Mouse (Mus musculus): ENCODE data around the gene Vil1. TPM values are rescaled to one million over a fixed set of nuclear protein-coding genes. Genes with fewer than 3 reads are reported as not detected.

The Vil1 gene
- total and polyA plus RNA-seq, 3 experiments = 0.04 TPM; not detected in 1

DNA sequence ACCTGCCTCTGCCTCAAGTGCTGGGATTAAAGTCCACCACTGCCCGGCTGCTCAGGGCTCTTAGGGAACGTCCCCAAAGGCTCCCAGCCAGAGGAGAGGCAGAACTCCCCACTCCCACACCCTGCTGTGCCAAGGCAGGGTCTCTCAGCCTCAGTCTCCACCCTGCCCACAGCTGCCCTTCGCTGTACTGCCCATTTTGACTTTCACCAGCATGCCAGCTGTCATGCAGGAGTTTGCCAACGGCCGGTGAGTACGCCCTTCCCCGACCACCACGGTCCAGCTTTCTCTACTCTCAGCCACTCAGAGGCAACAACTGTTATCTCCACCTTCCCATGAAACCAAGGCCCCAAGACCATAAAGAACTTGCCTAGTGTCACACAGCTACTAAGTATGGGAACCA, 24.7 kb upstream of the Vil1 start:
- DNase-seq (ENCODE audit: low read depth, low spot score) = no peak
- Histone ChIP-seq H3K9ac (ENCODE audit: control insufficient read depth, low read depth, low read length, poor library complexity, severe bottlenecking) (no peak overlapping the region), H3K4me1 (ENCODE audit: control insufficient read depth in 1 of 2, insufficient read depth in 2 of 2, low read length in 2 of 2) (peaks cover 0 to 19% of the 10 kb centered on the region in 2 experiments; a peak in 3 of 4 replicates), H3K4me3 (ENCODE audit: control insufficient read depth in 1 of 2, insufficient read depth in 1 of 2, low read depth in 2 of 2, low read length in 2 of 2) (no peak overlapping the region), H3K36me3 (ENCODE audit: control insufficient read depth in 1 of 2, insufficient read depth in 2 of 2, low read length in 2 of 2) (peaks cover 0 to 9% of the 10 kb centered on the region in 2 experiments; a peak in 2 of 4 replicates), H3K9me3 (replicated peaks; ENCODE audit: insufficient read depth, low read length) (no peaks in the 10 kb centered on the region), H3K27me3 (ENCODE audit: control insufficient read depth in 1 of 2, insufficient read depth in 2 of 2, low read length in 2 of 2) (no peaks in the 10 kb centered on the region), H3K27ac (ENCODE audit: control insufficient read depth, low read depth, low read length) (no peak overlapping the region), H3K79me2 (ENCODE audit: control insufficient read depth, insufficient read depth, low read length, poor library complexity) (no peaks in the 10 kb centered on the region; the same call in 1 of the 2 replicates)
- no peak for TF ChIP-seq MAX (IDR thresholded peaks at IDR 0.05; ENCODE audit: low read length)
- TF ChIP-seq POLR2AphosphoS5 (IDR thresholded peaks at IDR 0.05; ENCODE audit: borderline replicate concordance, low read depth, low read length) = no peak
- TF ChIP-seq MEF2A (IDR thresholded peaks at IDR 0.05; ENCODE audit: extremely low read depth, insufficient replicate concordance, low read depth, low read length, poor library complexity, severe bottlenecking) = no peak
- TF ChIP-seq ELF1 (IDR thresholded peaks at IDR 0.05; ENCODE audit: low read depth, low read length) = no peak
- no peak for TF ChIP-seq UBTF (IDR thresholded peaks at IDR 0.05; ENCODE audit: borderline replicate concordance, insufficient read depth, low read depth, low read length)
- no peak for TF ChIP-seq HCFC1 (IDR thresholded peaks at IDR 0.05; ENCODE audit: low read depth, low read length)
- TF ChIP-seq RCOR1 (IDR thresholded peaks at IDR 0.05; ENCODE audit: low read depth, low read length) = no peak
- no peak for TF ChIP-seq ZKSCAN1 (IDR thresholded peaks at IDR 0.05; ENCODE audit: low read depth, low read length)
- no peak for TF ChIP-seq TBP (IDR thresholded peaks at IDR 0.05; ENCODE audit: low read depth, low read length)
- no peak for TF ChIP-seq ZC3H11A (IDR thresholded peaks at IDR 0.05; ENCODE audit: low read depth, low read length)
- TF ChIP-seq ZNF384 (IDR thresholded peaks at IDR 0.05; ENCODE audit: low read depth, low read length) = no peak
- no peak for TF ChIP-seq TAL1 (IDR thresholded peaks at IDR 0.05; ENCODE audit: low read length)
- TF ChIP-seq CHD1 (IDR thresholded peaks at IDR 0.05; ENCODE audit: low read depth, low read length) = no peak

DNA sequence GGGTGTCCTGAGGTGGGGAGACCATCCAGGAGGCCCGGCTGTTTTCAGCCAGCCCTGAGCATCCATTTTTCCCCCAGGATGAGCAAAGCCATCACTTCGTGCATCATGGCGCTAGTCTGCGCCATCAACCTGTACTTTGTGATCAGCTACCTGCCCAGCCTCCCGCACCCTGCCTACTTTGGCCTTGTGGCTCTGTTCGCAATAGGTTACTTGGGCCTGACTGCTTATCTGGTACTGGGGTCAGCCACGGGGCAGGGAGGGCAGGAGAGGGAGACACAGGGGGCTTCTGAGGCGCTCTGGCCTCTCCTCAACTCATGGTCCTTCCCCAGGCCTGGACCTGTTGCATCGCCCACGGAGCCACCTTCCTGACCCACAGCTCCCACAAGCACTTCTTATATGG, 24.1 kb upstream of the Vil1 start:
- DNase-seq (ENCODE audit: low read depth, low spot score) = no peak
- Histone ChIP-seq H3K4me1 (ENCODE audit: control insufficient read depth in 1 of 2, insufficient read depth in 2 of 2, low read length in 2 of 2) (peaks cover 0 to 15% of the 10 kb centered on the region in 2 experiments; a peak in 3 of 4 replicates), H3K9ac (ENCODE audit: control insufficient read depth, low read depth, low read length, poor library complexity, severe bottlenecking) (no peak overlapping the region), H3K9me3 (replicated peaks; ENCODE audit: insufficient read depth, low read length) (no peaks in the 10 kb centered on the region), H3K27ac (ENCODE audit: control insufficient read depth, low read depth, low read length) (no peak overlapping the region), H3K79me2 (ENCODE audit: control insufficient read depth, insufficient read depth, low read length, poor library complexity) (no peaks in the 10 kb centered on the region; the same call in 1 of the 2 replicates), H3K36me3 (ENCODE audit: control insufficient read depth in 1 of 2, insufficient read depth in 2 of 2, low read length in 2 of 2) (peaks cover 0 to 10% of the 10 kb centered on the region in 2 experiments; a peak in 2 of 4 replicates), H3K27me3 (ENCODE audit: control insufficient read depth in 1 of 2, insufficient read depth in 2 of 2, low read length in 2 of 2) (no peaks in the 10 kb centered on the region), H3K4me3 (ENCODE audit: control insufficient read depth in 1 of 2, insufficient read depth in 1 of 2, low read depth in 2 of 2, low read length in 2 of 2) (no peak overlapping the region)
- TF ChIP-seq CTCF (IDR thresholded peaks at IDR 0.05 in 2 of 3, conservative IDR thresholded peaks at IDR 0.05 in 1 of 3; ENCODE audit: control insufficient read depth in 1 of 3, insufficient read depth in 1 of 3, low read depth in 2 of 3, low read length in 3 of 3, poor library complexity in 1 of 3, severe bottlenecking in 1 of 3) = no peak
- TF ChIP-seq MYB (IDR thresholded peaks at IDR 0.05; ENCODE audit: low read depth, low read length) = no peak
- no peak for TF ChIP-seq ELF1 (IDR thresholded peaks at IDR 0.05; ENCODE audit: low read depth, low read length)
- no peak for TF ChIP-seq TCF12 (IDR thresholded peaks at IDR 0.05; ENCODE audit: low read depth, low read length)
- no peak for TF ChIP-seq TBP (IDR thresholded peaks at IDR 0.05; ENCODE audit: low read depth, low read length)
- TF ChIP-seq NRF1 (IDR thresholded peaks at IDR 0.05; ENCODE audit: insufficient read depth, low read depth, low read length, poor library complexity, severe bottlenecking) = no peak
- no peak for TF ChIP-seq RAD21 (IDR thresholded peaks at IDR 0.05; ENCODE audit: low read depth, low read length)
- no peak for TF ChIP-seq SIN3A (IDR thresholded peaks at IDR 0.05; ENCODE audit: low read length)
- no peak for TF ChIP-seq E2F4 (IDR thresholded peaks at IDR 0.05; ENCODE audit: borderline replicate concordance, low read depth, low read length)
- TF ChIP-seq POLR2A (IDR thresholded peaks at IDR 0.05; ENCODE audit: control insufficient read depth in 1 of 2, insufficient read depth in 1 of 2, low read depth in 1 of 2, low read length in 2 of 2, poor library complexity in 1 of 2) = no peak

Data from MEL (cell line).